Mouse (Mus musculus) limb, embryonic 11.5 days (tissue): ENCODE data around the gene H2al2a. TPM values are rescaled to one million over a fixed set of nuclear protein-coding genes. Genes with fewer than 3 reads are reported as not detected.

Source experiments
- ATAC-seq: fragments of 200-750 bp; cut with Nextera tagmentation; 2 replicates; pipeline ENCODE4 v1.8.0; 2017; ENCODE audit warnings: low read depth; ENCODE audit not compliant: insufficient number of reproducible peaks, low FRiP score, low TSS enrichment
- DNase-seq: peaks from one replicate; pipeline ENCODE4 v3.0.0-alpha.2; 2015; ENCODE audit warnings: low spot score
- H3K27ac ChIP-seq: fragments of 300-500 bp; sonication (generic); replicated peaks from 2 replicates; pipeline ENCODE4 v1.5.1; 2014; ENCODE audit warnings: low read depth, mild to moderate bottlenecking, low read length
- H3K27me3 ChIP-seq: fragments of 300-500 bp; sonication (generic); 2 replicates; pipeline ENCODE4 v1.6.1; 2014; ENCODE audit warnings: mild to moderate bottlenecking, low read length, mixed read lengths; ENCODE audit not compliant: control insufficient read depth, insufficient read depth
- H3K36me3 ChIP-seq: fragments of 300-500 bp; sonication (generic); 2 replicates; pipeline ENCODE4 v1.6.1; 2014; ENCODE audit warnings: mild to moderate bottlenecking, low read length, moderate library complexity, mixed read lengths; ENCODE audit not compliant: control insufficient read depth, insufficient read depth
- H3K4me1 ChIP-seq: fragments of 300-500 bp; sonication (generic); 2 replicates; pipeline ENCODE4 v1.6.1; 2014; ENCODE audit warnings: low read length, mixed read lengths; ENCODE audit not compliant: control insufficient read depth, insufficient read depth
- H3K4me2 ChIP-seq: fragments of 300-500 bp; sonication (generic); 2 replicates; pipeline ENCODE4 v1.6.1; 2014; ENCODE audit warnings: low read depth, mild to moderate bottlenecking, moderate library complexity; ENCODE audit not compliant: severe bottlenecking
- H3K4me3 ChIP-seq: fragments of 300-500 bp; sonication (generic); 2 replicates; pipeline ENCODE4 v1.5.1; 2014; ENCODE audit warnings: low read depth, low read length
- H3K9ac ChIP-seq: fragments of 300-500 bp; sonication (generic); 2 replicates; pipeline ENCODE4 v1.6.1; 2014; ENCODE audit warnings: mild to moderate bottlenecking, low read length
- H3K9me3 ChIP-seq: fragments of 300-500 bp; sonication (generic); 2 replicates; pipeline ENCODE4 v1.6.1; 2016; ENCODE audit warnings: low read length; ENCODE audit not compliant: control insufficient read depth
- WGBS: fragments of 180-500 bp; shearing (Covaris S2); extraction: QIAGEN DNeasy Blood & Tissue Kit; methylation state at CpG from one replicate; pipeline ENCODE4 v1.1.7; 2014; 5-methylcytosine and 5-hydroxymethylcytosine counted together
- polyA plus RNA-seq: library from polyadenylated mRNA; unstranded; fragments of >200 nt; fragmentation: Nextera tagmentation; extraction: Ambion mirVana; gene quantifications from 2 replicates; pipeline ENCODE4 v1.2.1, GENCODE M21; 2014

The H2al2a gene
- polyA plus RNA-seq, 1 experiment from 2014 or later, result not detected

DNA sequence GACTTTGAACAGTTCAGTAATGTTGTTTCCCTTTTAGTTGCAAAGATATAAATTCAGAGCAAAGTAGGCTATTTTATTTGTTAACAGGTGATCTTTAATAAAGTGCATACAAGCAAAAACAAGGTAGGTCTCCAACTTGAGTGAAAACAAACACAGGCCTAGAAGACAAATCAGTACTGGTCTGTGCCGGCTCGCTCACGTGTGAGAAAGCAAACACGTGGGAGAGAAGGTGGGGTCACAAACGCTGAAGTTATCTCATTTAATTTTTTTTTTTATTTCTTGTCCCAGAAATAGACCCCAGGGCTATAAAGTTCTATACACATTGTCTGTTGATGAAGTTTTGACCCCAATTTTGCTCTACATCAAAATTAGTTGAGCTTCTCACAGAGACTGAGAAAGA lies 28.4 kb upstream of the H2al2a start:
- no peak overlapping the region for H3K27ac ChIP-seq

DNA sequence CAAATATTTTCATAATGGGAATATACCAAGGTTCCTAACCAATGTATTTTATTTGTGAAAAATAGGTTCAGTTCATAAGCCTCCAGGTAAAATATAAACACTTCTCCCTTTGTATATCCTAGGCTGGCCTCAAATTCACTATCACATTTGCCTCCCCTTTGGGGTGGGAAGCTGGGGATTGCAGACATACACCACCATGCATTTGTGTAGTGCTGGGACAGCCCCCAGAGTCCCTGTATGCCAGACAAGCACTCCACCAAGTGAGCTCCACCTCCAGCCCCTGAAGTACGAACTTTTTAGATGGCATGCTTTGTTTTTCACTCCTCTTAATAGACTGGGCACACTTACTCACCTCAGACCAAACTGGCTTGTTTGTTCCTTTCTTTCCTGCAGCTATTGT lies 26.1 kb upstream of the H2al2a start:
- ATAC-seq (no peak), DNase-seq (no peak)
- no peak overlapping the region for H3K4me3 ChIP-seq
- no peaks in the 10 kb centered on the region for H3K9me3 ChIP-seq
- H3K27ac ChIP-seq, result no peak overlapping the region
- H3K9ac ChIP-seq, result no peak overlapping the region
- no peaks in the 10 kb centered on the region for H3K27me3 ChIP-seq
- H3K4me1 ChIP-seq, result peaks cover 3% of the 10 kb centered on the region; the same call in 1 of the 2 replicates
- WGBS, result 39% methylated on average over 1 of the region's 1 CpGs
- no peaks in the 10 kb centered on the region for H3K36me3 ChIP-seq
- H3K4me2 ChIP-seq, result no peak overlapping the region

More for the DNA sequence above, 28.4 kb upstream of the H2al2a start:
- ATAC-seq (no peak), DNase-seq (no peak)
- Histone ChIP-seq H3K27me3 (no peaks in the 10 kb centered on the region), H3K36me3 (no peaks in the 10 kb centered on the region), H3K4me1 (peaks cover 5% of the 10 kb centered on the region; the same call in 1 of the 2 replicates), H3K9ac (no peak overlapping the region), H3K9me3 (no peaks in the 10 kb centered on the region), H3K4me3 (no peak overlapping the region), H3K4me2 (peak overlapping the region; percentile 90; the same call in 1 of the 2 replicates)
- 68% methylated on average over 5 of the region's 5 CpGs for WGBS

DNA sequence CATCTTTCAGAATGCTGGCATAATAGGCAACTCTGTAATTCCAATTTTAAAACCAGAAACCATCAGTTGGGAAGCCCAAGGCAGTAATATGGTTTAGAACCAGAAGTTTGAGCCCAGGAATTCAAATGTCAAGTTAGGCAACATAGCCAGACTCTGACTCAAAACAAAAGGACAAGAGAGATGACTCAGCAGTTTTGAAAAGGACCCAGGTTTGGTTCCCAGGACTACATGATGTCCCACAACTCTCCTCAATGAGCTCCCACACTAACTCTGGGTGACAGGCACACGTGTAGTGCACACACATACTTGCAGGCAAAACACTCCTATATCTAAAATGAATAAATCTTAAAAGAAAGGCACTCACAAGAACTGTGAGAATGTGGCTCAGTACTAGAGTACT lies 22.4 kb upstream of the H2al2a start:
- H3K27me3 ChIP-seq, result no peaks in the 10 kb centered on the region
- H3K4me1 ChIP-seq, result no peaks in the 10 kb centered on the region
- DNase-seq (no peak), ATAC-seq (no peak)
- H3K27ac ChIP-seq, result no peak overlapping the region
- H3K36me3 ChIP-seq, result no peaks in the 10 kb centered on the region
- H3K4me2 ChIP-seq, result no peak overlapping the region
- H3K9ac ChIP-seq, result no peak overlapping the region
- H3K4me3 ChIP-seq, result no peak overlapping the region
- no peaks in the 10 kb centered on the region for H3K9me3 ChIP-seq
- 82% methylated on average over 1 of the region's 1 CpGs for WGBS

DNA sequence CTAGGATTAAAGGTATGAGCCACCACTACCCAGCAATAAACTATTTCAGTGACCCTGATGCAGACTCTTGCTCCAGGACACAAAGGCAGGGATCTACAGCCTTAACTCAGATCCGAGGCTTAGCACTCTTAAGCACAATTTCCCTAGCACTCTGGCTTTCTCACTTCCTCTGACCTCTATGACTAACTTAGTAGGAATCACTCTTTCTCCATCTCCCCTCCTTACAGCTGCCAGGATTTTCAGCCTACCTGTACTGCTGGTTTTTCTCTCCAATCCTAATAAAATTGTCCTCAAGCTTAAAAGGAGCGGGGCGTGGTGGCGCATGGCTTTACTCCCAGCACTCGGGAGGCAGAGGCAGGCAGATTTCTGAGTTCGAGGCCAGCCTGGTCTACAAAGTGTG lies 20.6 kb upstream of the H2al2a start:
- Histone ChIP-seq H3K4me3 (no peak overlapping the region), H3K4me1 (no peaks in the 10 kb centered on the region), H3K9ac (no peak overlapping the region), H3K4me2 (no peak overlapping the region), H3K36me3 (no peaks in the 10 kb centered on the region), H3K27me3 (no peaks in the 10 kb centered on the region), H3K27ac (no peak overlapping the region), H3K9me3 (no peaks in the 10 kb centered on the region)
- 91% methylated on average over 6 of the region's 6 CpGs for WGBS
- no peak for DNase-seq
- ATAC-seq, result no peak

DNA sequence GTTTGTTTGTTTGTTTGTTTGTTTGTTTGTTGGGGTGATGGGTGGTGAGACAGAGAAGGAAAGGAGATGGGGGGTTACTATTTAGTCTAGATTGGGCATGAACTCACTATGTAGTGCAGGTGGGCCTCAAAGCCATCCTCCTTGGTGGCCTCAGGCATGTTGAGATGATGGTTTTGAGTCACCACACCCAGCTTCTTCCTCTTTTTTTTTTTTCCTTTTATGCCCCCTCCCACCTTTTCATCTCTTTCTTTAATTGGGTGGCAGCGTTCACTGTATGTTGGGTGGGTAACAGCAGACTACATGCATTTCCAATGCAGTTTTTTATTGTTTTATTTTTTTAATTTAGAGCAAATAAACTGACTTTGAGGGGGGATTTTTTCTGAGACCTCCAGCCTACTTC lies 19.9 kb upstream of the H2al2a start:
- H3K27me3 ChIP-seq, result no peaks in the 10 kb centered on the region
- WGBS, result 91% methylated on average over 1 of the region's 1 CpGs
- no peak overlapping the region for H3K27ac ChIP-seq
- H3K9me3 ChIP-seq, result no peaks in the 10 kb centered on the region
- H3K36me3 ChIP-seq, result no peaks in the 10 kb centered on the region
- no peak overlapping the region for H3K4me2 ChIP-seq
- H3K4me3 ChIP-seq, result no peak overlapping the region
- DNase-seq, result no peak
- H3K9ac ChIP-seq, result no peak overlapping the region
- no peaks in the 10 kb centered on the region for H3K4me1 ChIP-seq
- ATAC-seq, result no peak

DNA sequence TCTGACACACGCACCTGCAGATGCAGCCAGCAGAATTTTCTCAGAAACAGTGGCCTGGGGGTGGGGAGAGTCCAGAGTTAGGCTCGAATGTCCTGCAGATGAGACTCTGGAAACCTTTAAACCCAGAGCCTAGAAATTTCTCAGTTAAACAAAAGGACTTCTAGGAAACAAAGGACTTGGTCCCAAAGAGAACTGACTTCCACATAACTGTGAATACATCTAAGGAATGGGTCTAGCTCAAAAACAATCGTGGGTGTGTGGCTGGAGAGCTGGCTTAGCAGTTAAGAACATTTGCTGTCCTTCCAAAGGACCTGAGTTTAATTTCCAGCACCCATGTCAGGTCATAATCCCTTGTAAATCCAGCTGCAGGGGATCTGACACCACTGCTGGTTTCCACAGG lies 18.8 kb upstream of the H2al2a start:
- 67% methylated on average over 3 of the region's 3 CpGs for WGBS
- Histone ChIP-seq H3K9ac (no peak overlapping the region), H3K27me3 (no peaks in the 10 kb centered on the region), H3K4me2 (no peak overlapping the region), H3K27ac (no peak overlapping the region), H3K4me3 (no peak overlapping the region), H3K4me1 (no peaks in the 10 kb centered on the region), H3K9me3 (no peaks in the 10 kb centered on the region), H3K36me3 (no peaks in the 10 kb centered on the region)
- DNase-seq (no peak), ATAC-seq (no peak)

DNA sequence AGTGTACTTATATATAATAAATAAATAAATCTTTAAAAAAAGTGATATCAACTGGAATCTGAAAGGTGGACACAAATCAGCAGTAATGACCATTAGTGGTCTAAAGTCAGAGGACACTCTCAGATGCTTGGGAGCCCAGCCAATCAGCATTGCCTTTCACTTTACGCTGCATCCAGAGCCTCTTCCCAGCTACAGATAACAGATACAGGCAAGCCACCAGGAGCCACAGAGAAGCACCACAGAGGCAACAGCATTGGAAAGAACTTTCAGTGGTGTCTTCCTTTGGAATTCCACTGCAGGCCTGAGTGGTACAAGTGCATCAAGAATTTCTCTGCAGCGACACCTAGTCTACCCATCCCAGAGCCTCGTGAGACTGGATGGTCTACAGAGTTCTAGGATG lies 16.1 kb upstream of the H2al2a start:
- Histone ChIP-seq H3K9ac (no peak overlapping the region), H3K36me3 (no peaks in the 10 kb centered on the region), H3K27ac (no peak overlapping the region), H3K27me3 (no peaks in the 10 kb centered on the region), H3K9me3 (no peaks in the 10 kb centered on the region), H3K4me1 (no peaks in the 10 kb centered on the region), H3K4me3 (no peak overlapping the region), H3K4me2 (no peak overlapping the region)
- ATAC-seq, result no peak
- no peak for DNase-seq
- 90% methylated on average over 3 of the region's 3 CpGs for WGBS

DNA sequence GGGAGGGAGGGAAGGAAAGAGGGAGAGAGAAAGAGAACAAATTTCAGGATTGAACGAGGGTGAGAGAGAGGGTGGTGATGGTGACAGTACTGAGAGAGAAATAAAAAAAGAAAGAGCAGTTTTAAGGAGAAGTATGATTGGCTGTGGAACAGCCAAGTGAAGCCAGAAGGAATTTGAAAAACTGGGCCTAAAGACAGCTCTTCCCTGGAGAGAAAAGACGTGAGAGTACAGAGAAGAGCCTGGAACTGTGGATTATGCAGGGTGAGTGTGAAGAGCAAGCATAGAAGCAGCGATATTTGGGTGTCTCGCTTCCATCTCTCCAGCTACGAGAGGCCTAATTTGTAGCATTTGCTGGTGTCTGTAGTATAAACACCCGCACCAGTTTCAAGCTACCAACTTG lies 14.5 kb upstream of the H2al2a start:
- Histone ChIP-seq H3K4me2 (no peak overlapping the region), H3K9me3 (no peaks in the 10 kb centered on the region), H3K4me3 (no peak overlapping the region), H3K9ac (no peak overlapping the region), H3K4me1 (no peaks in the 10 kb centered on the region), H3K27me3 (no peaks in the 10 kb centered on the region), H3K36me3 (no peaks in the 10 kb centered on the region), H3K27ac (no peak overlapping the region)
- DNase-seq (no peak), ATAC-seq (no peak)
- 85% methylated on average over 6 of the region's 6 CpGs for WGBS

DNA sequence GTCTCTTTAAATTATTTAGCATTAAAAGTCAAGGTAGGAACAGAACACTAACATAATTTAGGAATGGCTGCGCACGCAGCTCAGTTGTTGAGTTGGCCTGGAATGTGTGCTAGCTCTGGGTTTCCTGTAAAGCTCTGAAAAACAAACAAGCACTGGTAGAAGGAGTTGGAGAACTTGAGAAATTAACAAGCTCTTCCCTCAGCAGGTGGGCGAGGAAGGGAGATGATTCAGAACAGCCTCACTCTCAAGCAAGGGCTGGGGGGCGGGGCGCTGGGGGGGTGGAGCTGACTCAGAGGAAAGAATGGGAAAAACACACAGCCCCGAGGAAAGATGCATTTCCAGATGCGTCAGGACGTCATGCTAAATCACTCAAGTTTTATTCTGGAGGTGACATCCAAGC lies 8.4 kb upstream of the H2al2a start:
- H3K4me1 ChIP-seq, result no peaks in the 10 kb centered on the region
- no peak overlapping the region for H3K27ac ChIP-seq
- H3K9me3 ChIP-seq, result no peaks in the 10 kb centered on the region
- H3K4me3 ChIP-seq, result no peak overlapping the region
- no peaks in the 10 kb centered on the region for H3K27me3 ChIP-seq
- no peak overlapping the region for H3K9ac ChIP-seq
- ATAC-seq (peak; percentile 51; the same call in 1 of the 2 replicates), DNase-seq (peak; percentile 34)
- H3K36me3 ChIP-seq, result no peaks in the 10 kb centered on the region
- WGBS, result 28% methylated on average over 8 of the region's 8 CpGs
- H3K4me2 ChIP-seq, result no peak overlapping the region
